Mouse (Mus musculus): ENCODE measurements around the gene Olfr450.

Gene Olfr450

DNA sequence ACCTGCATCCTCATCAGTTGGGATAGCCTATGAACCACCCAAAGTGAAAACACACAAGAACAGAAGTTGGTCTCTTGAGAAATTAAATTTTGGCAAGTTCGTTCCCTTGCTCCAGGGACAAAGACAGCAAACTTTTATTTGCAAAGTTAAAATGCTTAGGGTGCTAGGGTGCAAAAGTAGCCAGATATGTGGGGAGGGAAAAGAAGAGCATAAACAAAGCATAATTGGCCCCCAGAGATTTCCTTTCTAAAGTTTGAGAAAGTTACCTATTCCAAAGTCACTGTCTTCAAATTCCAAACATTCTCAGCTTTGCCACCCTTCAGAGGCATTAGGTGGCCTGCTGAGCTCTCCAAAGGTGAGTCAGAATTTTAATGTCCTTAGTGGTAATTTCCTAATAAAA is at the start of gene Olfr450:
Gene Olfr450 (plus strand): TSS at position 301 of the 400 bp plus-strand sequence.
- DNase-seq (ENCODE audit: low read depth in 2 of 2, low spot score in 2 of 2): no peak

- no peak for DNase-seq (ENCODE audit: low read depth in 2 of 2, low spot score in 2 of 2)
Observed at GRCm38 (mm10) chr6:42777066-42777465, 34.7 kb upstream of the Olfr450 start.

- no peak for DNase-seq (ENCODE audit: low read depth in 2 of 2, low spot score in 2 of 2)
Observed at GRCm38 (mm10) chr6:42784793-42785192, 26.9 kb upstream of the Olfr450 start, which contains the start of gene Olfr452. Olfr452 (plus strand) TSS chr6:42785093.

DNA sequence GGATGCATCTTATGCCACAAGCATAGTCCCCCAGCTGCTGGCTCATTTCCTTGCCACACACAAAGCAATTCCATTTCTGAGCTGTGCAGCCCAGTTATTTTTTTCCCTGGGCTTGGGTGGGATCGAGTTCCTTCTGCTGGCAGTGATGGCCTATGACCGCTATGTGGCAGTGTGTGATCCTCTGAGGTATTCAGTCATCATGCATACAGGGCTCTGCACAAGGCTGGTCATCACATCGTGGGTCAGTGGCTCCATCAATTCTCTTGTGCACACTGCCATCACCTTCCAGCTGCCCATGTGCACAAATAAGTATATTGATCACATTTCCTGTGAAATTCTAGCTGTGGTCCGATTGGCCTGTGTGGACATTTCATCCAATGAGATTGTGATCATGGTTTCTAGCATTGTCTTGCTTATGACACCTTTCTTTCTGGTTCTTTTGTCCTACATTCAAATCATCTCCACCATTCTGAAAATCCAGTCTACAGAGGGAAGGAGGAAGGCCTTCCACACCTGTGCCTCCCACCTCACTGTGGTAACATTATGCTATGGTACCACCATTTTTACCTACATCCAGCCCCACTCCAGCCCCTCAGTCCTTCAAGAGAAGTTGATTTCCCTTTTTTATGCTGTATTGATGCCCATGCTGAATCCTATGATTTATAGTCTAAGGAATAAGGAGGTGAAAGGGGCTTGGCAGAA is 21.3 kb upstream of the Olfr450 start:
- DNase-seq (ENCODE audit: low read depth in 2 of 2, low spot score in 2 of 2): no peak

GRCm38 (mm10) chr6:42790949-42791556 is 20.7 kb upstream of the Olfr450 start:
- no peak for DNase-seq (ENCODE audit: low read depth in 2 of 2, low spot score in 2 of 2)

DNA sequence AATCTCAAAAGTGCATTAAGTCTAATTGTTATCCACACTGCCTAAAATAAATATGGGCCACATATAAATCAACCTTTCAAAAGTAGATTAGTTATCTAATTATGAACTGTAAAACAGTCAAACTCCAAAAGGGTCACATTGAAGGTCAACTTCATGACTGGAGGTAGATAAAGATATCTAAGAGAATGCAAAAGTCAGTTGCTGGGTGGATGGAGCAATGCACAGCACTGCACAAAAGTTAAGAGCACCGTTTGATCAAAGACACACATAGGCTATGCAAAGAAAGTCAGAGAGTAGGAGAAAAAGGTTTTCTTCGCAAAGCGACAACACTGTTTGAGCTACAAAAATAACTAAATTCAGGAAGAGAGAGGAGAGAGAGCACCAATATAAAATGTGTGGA is 16.8 kb upstream of the Olfr450 start:
- no peak for DNase-seq (ENCODE audit: low read depth in 2 of 2, low spot score in 2 of 2)

DNA sequence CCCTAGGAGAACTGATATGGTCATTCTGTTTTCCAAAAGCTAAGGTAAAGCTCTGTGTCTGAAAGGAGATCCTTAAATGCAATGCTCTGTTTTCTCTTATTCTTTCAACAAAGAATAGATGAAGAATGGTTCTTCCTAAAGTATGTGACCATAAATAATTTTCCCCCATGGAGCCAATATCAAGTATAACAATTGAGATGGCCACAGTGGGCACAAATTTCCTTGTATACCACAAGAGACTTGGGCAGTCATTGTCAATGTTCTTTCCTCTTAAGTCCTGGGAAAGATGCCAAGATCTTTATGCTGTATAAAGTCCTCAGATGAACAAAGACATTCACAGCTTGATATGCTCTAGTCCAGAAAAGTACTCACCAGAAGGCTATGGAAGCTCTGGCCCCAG is 22.3 kb downstream of the Olfr450 start, which contains the start of gene Olfr449:
Gene Olfr449 (plus strand): TSS at position 301 of the 400 bp plus-strand sequence.
- DNase-seq (ENCODE audit: low read depth in 2 of 2, low spot score in 2 of 2): no peak

GRCm38 (mm10) chr6:42860222-42860819 is 48.6 kb downstream of the Olfr450 start:
- DNase-seq (ENCODE audit: low read depth in 2 of 2, low spot score in 2 of 2): peak in 1 of 2 experiments; percentile 2
